Mouse (Mus musculus) bone marrow, adult 2 months (tissue): ENCODE measurements around the gene Tnxb.

Source experiments
- CTCF ChIP-seq: fragments of 200-500 bp; IDR thresholded peaks from 2 replicates; pipeline ENCODE4 v1.5.1; 2011; ENCODE audit warnings: low read length, control low read depth; ENCODE audit not compliant: control insufficient read depth, insufficient read depth
- POLR2A ChIP-seq: fragments of 200-500 bp; IDR thresholded peaks from 2 replicates; pipeline ENCODE4 v1.6.1; 2011; ENCODE audit warnings: low read depth, mild to moderate bottlenecking, control low read depth, low read length, borderline replicate concordance; ENCODE audit not compliant: control insufficient read depth

DNA sequence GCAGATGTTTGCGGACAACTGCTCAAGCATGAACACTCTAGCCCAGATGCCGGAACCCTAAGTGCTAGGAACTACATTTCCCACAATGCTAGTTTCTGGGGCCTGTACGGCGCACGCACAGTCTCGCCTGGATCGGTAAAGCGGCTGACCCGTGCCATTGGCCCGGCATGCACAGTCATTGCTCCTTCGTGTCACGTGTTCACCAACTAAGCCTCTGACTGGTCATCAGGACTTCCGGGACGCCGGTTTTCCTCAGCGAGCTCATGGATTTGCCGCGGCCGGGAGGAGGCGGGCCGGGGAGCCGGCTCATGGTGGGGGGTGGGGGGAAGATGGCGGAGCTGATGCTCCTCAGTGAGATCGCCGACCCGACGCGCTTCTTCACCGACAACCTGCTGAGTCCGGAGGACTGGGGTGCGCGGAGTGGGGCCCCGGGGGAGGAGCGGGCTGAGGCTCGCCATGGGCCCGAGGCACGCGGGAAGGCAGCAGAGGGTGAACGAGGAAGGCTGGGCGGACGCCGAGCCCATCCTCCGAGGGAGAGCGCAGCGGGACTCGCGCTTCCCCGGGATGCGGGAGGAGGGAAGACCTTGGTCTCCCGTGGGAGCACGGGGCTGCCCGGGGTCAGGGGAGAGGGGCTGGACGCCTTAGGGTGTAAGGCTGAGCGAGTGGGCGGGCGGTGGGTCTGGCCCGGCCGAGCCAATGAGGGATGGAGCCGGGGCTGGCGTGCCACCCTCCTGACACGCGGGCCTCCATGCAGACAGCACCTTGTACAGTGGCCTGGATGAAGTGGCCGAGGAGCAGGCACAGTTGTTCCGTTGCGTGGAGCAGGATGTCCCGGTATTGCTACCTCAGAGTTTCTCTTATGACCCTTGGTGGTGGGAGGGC lies 23.2 kb upstream of the Tnxb start, which contains the start of gene Atf6b:
- TF ChIP-seq CTCF (no peak), POLR2A (peak; percentile 49; the same call in 1 of the 2 replicates)
